Mouse (Mus musculus) embryonic fibroblast, embryonic 13.5 days (primary cell): ENCODE data around the gene Gm32742.

Source experiments
- CTCF ChIP-seq: IDR thresholded peaks from 2 replicates; pipeline ENCODE4 v1.5.1; 2011; ENCODE audit warnings: mild to moderate bottlenecking, control low read depth, low read length, moderate library complexity, borderline replicate concordance; ENCODE audit not compliant: insufficient read depth
- POLR2A ChIP-seq: IDR thresholded peaks from 2 replicates; pipeline ENCODE4 v1.6.1; 2011; ENCODE audit warnings: low read depth, mild to moderate bottlenecking, control low read depth, low read length, moderate library complexity

- TF ChIP-seq CTCF: no peak
- no peak for TF ChIP-seq POLR2A
Observed at GRCm38 (mm10) chr9:51147294-51147693, 18.0 kb downstream of the Gm32742 start.
